Mouse (Mus musculus) induced T-regulatory cell, adult 2 months (primary cell): ENCODE data around the gene Vmn1r65.
"Not testable (repeated sequence)": the region's sequence is repeated elsewhere in the genome, so short reads cannot be mapped to it uniquely, and the experiment has no call there.

Experiments
- DNase-seq: peaks from one replicate; pipeline ENCODE4 v3.0.0-alpha.2; 2012; ENCODE audit warnings: low read depth

Gene Vmn1r65

GRCm38 (mm10) chr7:6010910-6011309 is at the start of gene Vmn1r65:
Vmn1r65 (minus strand) TSS chr7:6011010.
- DNase-seq, result no peak

DNA sequence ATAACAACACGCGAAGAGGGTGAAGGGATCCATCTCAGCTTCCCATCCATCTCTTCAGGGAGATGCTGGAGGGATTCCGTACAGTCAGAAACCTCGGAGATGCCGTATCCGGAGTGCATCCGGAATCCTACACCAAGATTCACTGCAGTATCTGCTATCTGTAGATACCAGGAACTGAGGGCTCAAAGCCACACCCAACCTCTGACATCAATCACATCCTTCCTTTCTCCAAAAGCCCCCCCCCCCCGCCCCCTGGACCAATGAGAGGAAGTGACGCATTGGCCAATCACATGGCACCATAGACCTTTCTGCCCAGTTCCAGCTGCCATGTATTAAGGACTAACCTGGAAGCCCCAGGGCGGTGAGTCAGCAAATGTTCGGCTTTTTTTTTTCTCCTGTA is 34.1 kb upstream of the Vmn1r65 start, which contains the start of gene Nlrp4c:
Nlrp4c (plus strand) TSS at position 301 of the 400 bp plus-strand sequence.
- no peak for DNase-seq

GRCm38 (mm10) chr7:5982426-5982825 is 28.4 kb downstream of the Vmn1r65 start:
- DNase-seq, result not testable (repeated sequence)

DNA sequence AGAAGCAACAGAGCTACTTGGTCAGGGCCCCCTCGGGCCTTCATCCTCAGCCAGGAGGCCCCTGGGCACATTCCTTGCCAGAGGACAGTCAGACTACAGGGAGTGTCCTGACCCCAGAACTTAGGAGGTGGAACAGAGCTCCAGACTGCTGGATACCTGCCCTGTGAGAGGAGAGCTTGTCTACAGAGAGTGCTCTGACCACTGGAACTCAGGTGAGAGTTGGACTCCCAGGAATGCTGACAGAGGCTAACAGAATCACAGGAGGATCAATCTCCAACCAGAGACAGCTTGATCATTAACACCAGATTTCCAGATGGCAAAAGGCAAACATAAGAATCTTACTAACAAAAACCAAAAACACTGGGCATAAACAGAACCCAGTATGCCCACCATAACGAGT is 38.3 kb downstream of the Vmn1r65 start:
- DNase-seq, result not testable (repeated sequence)
